Mouse (Mus musculus) heart, embryonic 15.5 days (tissue): ENCODE results near the gene Taok3. TPM values are rescaled to one million over a fixed set of nuclear protein-coding genes. Genes with fewer than 3 reads are reported as not detected.

Experiments used
- ATAC-seq: fragments of 200-750 bp; cut with Nextera tagmentation; replicated peaks from 2 replicates; pipeline ENCODE4 v1.8.0; 2017; ENCODE audit warnings: low read depth, moderate TSS enrichment; ENCODE audit not compliant: insufficient number of reproducible peaks, insufficient read depth, low FRiP score
- H3K27ac ChIP-seq: fragments of 300-500 bp; sonication (generic); 2 replicates; pipeline ENCODE4 v1.5.1; 2015; ENCODE audit warnings: mild to moderate bottlenecking, inconsistent platforms
- H3K27me3 ChIP-seq: fragments of 300-500 bp; sonication (generic); 2 replicates; pipeline ENCODE4 v1.6.1; 2015; ENCODE audit warnings: inconsistent platforms
- H3K36me3 ChIP-seq: fragments of 300-500 bp; sonication (generic); 2 replicates; pipeline ENCODE4 v1.6.1; 2015; ENCODE audit warnings: mild to moderate bottlenecking, inconsistent platforms
- H3K4me1 ChIP-seq: fragments of 300-500 bp; sonication (generic); replicated peaks from 2 replicates; pipeline ENCODE4 v1.6.1; 2015; ENCODE audit warnings: inconsistent platforms
- H3K4me2 ChIP-seq: fragments of 300-500 bp; sonication (generic); 2 replicates; pipeline ENCODE4 v1.6.1; 2015; ENCODE audit warnings: inconsistent platforms, mild to moderate bottlenecking, moderate library complexity
- H3K4me3 ChIP-seq: fragments of 300-500 bp; sonication (generic); 2 replicates; pipeline ENCODE4 v1.5.1; 2015; ENCODE audit warnings: mild to moderate bottlenecking, inconsistent platforms
- H3K9ac ChIP-seq: fragments of 300-500 bp; sonication (generic); 2 replicates; pipeline ENCODE4 v1.6.1; 2015; ENCODE audit warnings: mild to moderate bottlenecking, inconsistent platforms
- H3K9me3 ChIP-seq: fragments of 300-500 bp; sonication (generic); replicated peaks from 2 replicates; pipeline ENCODE4 v1.6.1; 2016; ENCODE audit warnings: inconsistent platforms
- WGBS: fragments of 180-500 bp; shearing (Covaris S2); methylation state at CpG from one replicate; pipeline ENCODE4 v1.1.7; 2015; ENCODE audit warnings: mixed read lengths; 5-methylcytosine and 5-hydroxymethylcytosine counted together
- polyA plus RNA-seq: library from polyadenylated mRNA; unstranded; fragments of >200 nt; fragmentation: Nextera tagmentation; extraction: Ambion mirVana; gene quantifications from 2 replicates; pipeline ENCODE4 v1.2.1, GENCODE M21; 2015

Gene Taok3
- polyA plus RNA-seq, 1 experiment from 2014 or later: 10.2 TPM

GRCm38 (mm10) chr5:117164516-117164915, 44.6 kb downstream of the Taok3 start:
- Histone ChIP-seq H3K27me3 (no peaks in the 10 kb centered on the region; the same call in 1 of the 2 replicates), H3K9me3 (no peaks in the 10 kb centered on the region), H3K4me3 (no peak overlapping the region), H3K27ac (no peak overlapping the region), H3K9ac (no peak overlapping the region), H3K36me3 (no peaks in the 10 kb centered on the region), H3K4me2 (no peak overlapping the region), H3K4me1 (peaks cover 7% of the 10 kb centered on the region)
- 78% methylated on average over 5 of the region's 5 CpGs for WGBS
- no peak for ATAC-seq

- no peaks in the 10 kb centered on the region; the same call in 1 of the 2 replicates for H3K27me3 ChIP-seq
- H3K4me1 ChIP-seq: peaks cover 3% of the 10 kb centered on the region
- H3K36me3 ChIP-seq: no peaks in the 10 kb centered on the region
- no peaks in the 10 kb centered on the region for H3K9me3 ChIP-seq
- H3K4me2 ChIP-seq: no peak overlapping the region
- no peak overlapping the region for H3K4me3 ChIP-seq
- WGBS: 90% methylated on average over 2 of the region's 2 CpGs
- no peak overlapping the region for H3K9ac ChIP-seq
- no peak overlapping the region for H3K27ac ChIP-seq
- no peak for ATAC-seq
Observed at GRCm38 (mm10) chr5:117164923-117165322, 45.0 kb downstream of the Taok3 start.

- no peak overlapping the region for H3K9ac ChIP-seq
- no peaks in the 10 kb centered on the region for H3K36me3 ChIP-seq
- 61% methylated on average over 2 of the region's 2 CpGs for WGBS
- no peak for ATAC-seq
- no peak overlapping the region for H3K4me3 ChIP-seq
- no peak overlapping the region for H3K4me2 ChIP-seq
- H3K4me1 ChIP-seq: no peaks in the 10 kb centered on the region
- H3K9me3 ChIP-seq: no peaks in the 10 kb centered on the region
- no peak overlapping the region for H3K27ac ChIP-seq
- no peaks in the 10 kb centered on the region; the same call in 1 of the 2 replicates for H3K27me3 ChIP-seq
Observed at GRCm38 (mm10) chr5:117165946-117166345, 46.0 kb downstream of the Taok3 start.

- no peak overlapping the region for H3K27ac ChIP-seq
- no peak overlapping the region for H3K9ac ChIP-seq
- no peaks in the 10 kb centered on the region for H3K4me1 ChIP-seq
- WGBS: 79% methylated on average over 11 of the region's 11 CpGs
- H3K27me3 ChIP-seq: no peaks in the 10 kb centered on the region; the same call in 1 of the 2 replicates
- H3K9me3 ChIP-seq: no peaks in the 10 kb centered on the region
- no peak for ATAC-seq
- H3K4me3 ChIP-seq: no peak overlapping the region
- no peaks in the 10 kb centered on the region for H3K36me3 ChIP-seq
- H3K4me2 ChIP-seq: no peak overlapping the region
Observed at GRCm38 (mm10) chr5:117166811-117167365, 47.0 kb downstream of the Taok3 start.

- H3K9ac ChIP-seq: no peak overlapping the region
- no peaks in the 10 kb centered on the region for H3K36me3 ChIP-seq
- H3K4me1 ChIP-seq: no peaks in the 10 kb centered on the region
- no peak overlapping the region for H3K4me3 ChIP-seq
- H3K27ac ChIP-seq: no peak overlapping the region
- H3K27me3 ChIP-seq: no peaks in the 10 kb centered on the region; the same call in 1 of the 2 replicates
- WGBS: 86% methylated on average over 14 of the region's 14 CpGs
- no peaks in the 10 kb centered on the region for H3K9me3 ChIP-seq
- ATAC-seq: no peak
- no peak overlapping the region for H3K4me2 ChIP-seq
Observed at GRCm38 (mm10) chr5:117168351-117169100, 48.6 kb downstream of the Taok3 start.

GRCm38 (mm10) chr5:117174057-117174456, 54.1 kb downstream of the Taok3 start:
- 88% methylated on average over 7 of the region's 7 CpGs for WGBS
- ATAC-seq: no peak
- Histone ChIP-seq H3K9me3 (no peaks in the 10 kb centered on the region), H3K36me3 (no peaks in the 10 kb centered on the region), H3K9ac (no peak overlapping the region), H3K4me3 (no peak overlapping the region), H3K4me1 (0 out of 2 replicates have a peak, but pooled peaks cover 5% of the 10 kb centered on the region), H3K27me3 (no peaks in the 10 kb centered on the region), H3K4me2 (no peak overlapping the region), H3K27ac (no peak overlapping the region)

- H3K27me3 ChIP-seq: no peaks in the 10 kb centered on the region
- no peak overlapping the region for H3K4me3 ChIP-seq
- no peak for ATAC-seq
- H3K4me2 ChIP-seq: no peak overlapping the region
- no peak overlapping the region for H3K27ac ChIP-seq
- H3K9ac ChIP-seq: no peak overlapping the region
- 55% methylated on average over 8 of the region's 8 CpGs for WGBS
- H3K9me3 ChIP-seq: no peaks in the 10 kb centered on the region
- 0 out of 2 replicates have a peak, but pooled peaks cover 5% of the 10 kb centered on the region for H3K4me1 ChIP-seq
- no peaks in the 10 kb centered on the region for H3K36me3 ChIP-seq
Observed at GRCm38 (mm10) chr5:117175896-117176295, 56.0 kb downstream of the Taok3 start.

GRCm38 (mm10) chr5:117178079-117178478, 58.1 kb downstream of the Taok3 start:
- Histone ChIP-seq H3K9ac (no peak overlapping the region), H3K4me2 (no peak overlapping the region), H3K27ac (no peak overlapping the region), H3K36me3 (no peaks in the 10 kb centered on the region), H3K27me3 (no peaks in the 10 kb centered on the region), H3K4me3 (no peak overlapping the region), H3K4me1 (0 out of 2 replicates have a peak, but pooled peaks cover 5% of the 10 kb centered on the region), H3K9me3 (no peaks in the 10 kb centered on the region)
- ATAC-seq: no peak
- 55% methylated on average over 6 of the region's 6 CpGs for WGBS

- no peak overlapping the region for H3K4me2 ChIP-seq
- H3K27me3 ChIP-seq: no peaks in the 10 kb centered on the region
- H3K4me1 ChIP-seq: 0 out of 2 replicates have a peak, but pooled peaks cover 5% of the 10 kb centered on the region
- no peak overlapping the region for H3K9ac ChIP-seq
- WGBS: 58% methylated on average over 6 of the region's 6 CpGs
- no peak overlapping the region for H3K27ac ChIP-seq
- no peak for ATAC-seq
- H3K4me3 ChIP-seq: no peak overlapping the region
- H3K36me3 ChIP-seq: no peaks in the 10 kb centered on the region
- no peaks in the 10 kb centered on the region for H3K9me3 ChIP-seq
Observed at GRCm38 (mm10) chr5:117178486-117178885, 58.6 kb downstream of the Taok3 start.

GRCm38 (mm10) chr5:117181921-117182320, 62.0 kb downstream of the Taok3 start:
- H3K27ac ChIP-seq: no peak overlapping the region
- no peaks in the 10 kb centered on the region for H3K27me3 ChIP-seq
- peaks cover 9% of the 10 kb centered on the region; the same call in 1 of the 2 replicates for H3K36me3 ChIP-seq
- no peak for ATAC-seq
- WGBS: 64% methylated on average over 5 of the region's 5 CpGs
- no peaks in the 10 kb centered on the region for H3K4me1 ChIP-seq
- no peak overlapping the region for H3K4me3 ChIP-seq
- H3K9me3 ChIP-seq: no peaks in the 10 kb centered on the region; the same call in 1 of the 2 replicates
- no peak overlapping the region for H3K4me2 ChIP-seq
- no peak overlapping the region for H3K9ac ChIP-seq

- H3K27me3 ChIP-seq: no peaks in the 10 kb centered on the region
- peaks cover 9% of the 10 kb centered on the region; the same call in 1 of the 2 replicates for H3K36me3 ChIP-seq
- H3K4me2 ChIP-seq: no peak overlapping the region
- 76% methylated on average over 3 of the region's 3 CpGs for WGBS
- ATAC-seq: no peak
- H3K27ac ChIP-seq: no peak overlapping the region
- no peaks in the 10 kb centered on the region; the same call in 1 of the 2 replicates for H3K9me3 ChIP-seq
- no peak overlapping the region for H3K4me3 ChIP-seq
- no peak overlapping the region for H3K9ac ChIP-seq
- H3K4me1 ChIP-seq: no peaks in the 10 kb centered on the region
Observed at GRCm38 (mm10) chr5:117182411-117182810, 62.5 kb downstream of the Taok3 start.
